Mouse (Mus musculus) heart, postnatal 4 days (tissue): Measurements from ENCODE around the gene Macf1. TPM values are rescaled to one million over a fixed set of nuclear protein-coding genes. Genes with fewer than 3 reads are reported as not detected.
"Not testable (repeated sequence)": the region's sequence is repeated elsewhere in the genome, so short reads cannot be mapped to it uniquely, and the experiment has no call there.

ENCODE experiments used
- DNase-seq: peaks from one replicate; pipeline ENCODE4 v3.0.0; 2021
- total RNA-seq, 2 experiments: library from RNA; stranded (reverse); gene quantifications; 2 replicates each; pipeline ENCODE4 v1.2.3; 2021

Macf1 gene
- total RNA-seq, 2 experiments from 2014 or later: 431 to 441 TPM

DNA sequence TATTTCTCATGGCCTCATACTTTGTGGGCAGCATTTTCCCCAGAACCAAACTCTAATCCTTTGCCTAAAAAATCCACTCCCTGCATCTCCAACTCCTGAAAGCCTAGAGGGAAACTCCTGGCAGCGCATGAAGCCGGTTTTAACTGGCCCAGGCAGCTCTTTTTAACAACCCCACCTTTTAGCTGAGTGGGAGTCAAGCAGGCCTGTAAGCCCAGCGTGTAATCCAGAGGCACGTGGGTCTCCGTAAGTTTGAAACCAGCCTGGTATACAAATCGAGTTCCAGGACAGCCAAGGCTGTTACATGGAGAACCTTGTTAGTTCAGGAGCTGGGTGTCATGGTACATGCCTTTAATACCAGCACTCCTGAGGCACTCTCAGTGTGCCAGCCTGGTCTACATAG lies 14.5 kb downstream of the Macf1 start:
- DNase-seq: no peak

DNA sequence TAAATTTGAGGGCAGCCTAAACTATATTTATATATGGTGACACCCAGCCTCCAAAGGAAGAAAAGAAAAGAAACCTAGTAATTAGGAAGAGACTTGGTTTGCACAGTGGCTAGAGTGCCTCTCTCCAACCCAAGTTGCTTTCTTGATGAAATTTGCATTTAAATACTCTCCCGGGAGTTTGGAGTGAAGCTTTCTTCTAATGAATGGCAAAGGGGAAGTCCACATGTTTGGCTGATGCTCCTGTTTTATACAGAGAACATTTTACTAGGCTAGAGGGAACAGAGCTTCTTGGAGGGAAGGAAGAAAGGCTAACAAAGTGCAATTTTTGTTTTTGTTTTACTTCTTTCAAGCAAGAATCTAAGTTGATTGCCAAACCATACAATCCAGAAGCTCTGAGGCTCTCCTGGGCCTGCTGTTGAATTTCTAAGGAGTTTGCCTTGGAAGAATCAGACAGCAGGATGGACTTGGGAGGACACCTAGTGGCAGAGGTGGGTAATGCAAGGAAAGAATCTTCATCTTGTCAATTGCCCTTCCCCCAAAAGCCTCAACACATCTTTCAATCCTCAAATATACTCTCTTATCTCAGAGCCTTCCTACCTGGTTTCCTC lies 16.8 kb downstream of the Macf1 start:
- peak; percentile 89 for DNase-seq

DNA sequence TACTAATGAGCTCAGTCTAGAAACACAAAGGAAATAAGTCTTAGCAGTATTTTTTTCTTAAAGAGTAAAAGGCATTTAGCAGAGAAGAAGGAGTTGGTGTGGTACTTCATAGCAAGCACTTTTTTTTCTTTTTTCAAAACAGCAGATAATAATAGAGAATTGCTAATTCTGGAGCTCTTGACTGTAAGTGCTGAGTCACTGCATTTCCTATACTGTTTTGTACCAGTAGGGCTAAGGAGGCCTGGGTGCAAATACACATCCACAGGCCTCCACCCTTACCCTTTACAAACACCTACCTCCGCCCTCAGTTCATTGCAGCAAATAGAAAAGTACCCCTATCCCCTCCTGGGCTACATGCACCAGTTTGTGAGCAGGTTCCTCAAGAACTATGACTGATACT lies 17.6 kb downstream of the Macf1 start:
- DNase-seq: no peak

DNA sequence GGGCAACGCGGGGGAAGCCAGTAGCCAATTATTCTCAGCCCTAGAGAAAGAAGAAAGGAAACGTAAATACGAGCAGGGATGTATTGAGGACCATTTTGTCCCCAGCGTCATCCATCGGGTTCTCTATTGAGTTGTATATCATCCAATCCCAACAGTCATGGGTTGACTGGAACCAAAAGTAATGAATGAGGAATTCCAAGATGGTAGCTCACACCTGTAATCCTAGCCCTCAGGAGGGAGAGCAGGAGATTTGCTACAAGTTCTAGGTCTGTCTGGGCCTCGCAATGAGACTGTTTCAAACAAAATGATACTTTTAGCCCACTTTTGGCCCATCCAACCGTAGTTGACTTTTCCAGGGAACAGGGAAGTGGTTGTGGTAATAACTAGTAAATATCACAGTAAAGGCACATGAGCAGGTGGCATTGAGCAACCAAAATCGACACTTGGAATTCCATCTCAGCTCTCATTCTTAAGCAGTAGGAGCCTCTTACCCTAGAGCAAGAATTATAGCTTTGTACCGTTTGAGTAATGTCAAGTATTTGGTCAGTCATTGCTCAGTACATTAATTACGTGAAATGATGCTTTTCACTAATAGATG lies 18.4 kb downstream of the Macf1 start:
- no peak for DNase-seq

DNA sequence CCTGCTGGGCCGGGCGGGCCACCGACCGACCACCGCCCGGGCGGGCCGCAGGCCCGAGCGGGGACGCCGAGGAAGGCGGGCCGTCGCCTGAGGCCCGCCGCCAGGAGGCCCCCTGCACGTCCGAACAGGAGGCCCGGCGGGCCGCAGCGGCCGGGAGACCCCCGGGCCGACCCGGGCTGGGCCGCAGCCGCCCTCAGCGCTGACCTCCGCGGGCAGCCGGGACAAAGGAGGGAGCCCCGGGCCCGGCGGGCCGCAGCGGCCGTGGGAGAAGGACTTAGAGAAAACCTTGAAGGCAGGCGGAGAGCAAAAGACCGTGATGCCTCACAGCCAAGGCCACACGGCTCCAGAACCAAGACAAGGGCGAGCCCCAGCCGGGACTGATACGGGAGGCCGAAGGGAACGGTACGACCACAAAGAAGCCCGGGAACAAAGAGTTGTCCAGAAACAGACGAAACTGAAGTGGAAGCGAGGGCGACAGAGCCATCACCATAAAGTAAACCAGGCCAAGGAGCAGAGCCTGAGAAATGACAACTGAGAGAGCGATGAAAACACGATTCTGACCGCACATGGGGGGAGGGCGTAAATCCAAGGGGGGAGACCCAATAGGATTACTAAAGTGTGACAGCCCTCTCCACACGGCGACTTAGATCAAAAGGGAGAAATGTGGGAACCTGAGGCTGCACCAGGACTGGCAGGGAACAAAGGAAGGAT lies 19.1 kb downstream of the Macf1 start:
- DNase-seq: peak; percentile 51

DNA sequence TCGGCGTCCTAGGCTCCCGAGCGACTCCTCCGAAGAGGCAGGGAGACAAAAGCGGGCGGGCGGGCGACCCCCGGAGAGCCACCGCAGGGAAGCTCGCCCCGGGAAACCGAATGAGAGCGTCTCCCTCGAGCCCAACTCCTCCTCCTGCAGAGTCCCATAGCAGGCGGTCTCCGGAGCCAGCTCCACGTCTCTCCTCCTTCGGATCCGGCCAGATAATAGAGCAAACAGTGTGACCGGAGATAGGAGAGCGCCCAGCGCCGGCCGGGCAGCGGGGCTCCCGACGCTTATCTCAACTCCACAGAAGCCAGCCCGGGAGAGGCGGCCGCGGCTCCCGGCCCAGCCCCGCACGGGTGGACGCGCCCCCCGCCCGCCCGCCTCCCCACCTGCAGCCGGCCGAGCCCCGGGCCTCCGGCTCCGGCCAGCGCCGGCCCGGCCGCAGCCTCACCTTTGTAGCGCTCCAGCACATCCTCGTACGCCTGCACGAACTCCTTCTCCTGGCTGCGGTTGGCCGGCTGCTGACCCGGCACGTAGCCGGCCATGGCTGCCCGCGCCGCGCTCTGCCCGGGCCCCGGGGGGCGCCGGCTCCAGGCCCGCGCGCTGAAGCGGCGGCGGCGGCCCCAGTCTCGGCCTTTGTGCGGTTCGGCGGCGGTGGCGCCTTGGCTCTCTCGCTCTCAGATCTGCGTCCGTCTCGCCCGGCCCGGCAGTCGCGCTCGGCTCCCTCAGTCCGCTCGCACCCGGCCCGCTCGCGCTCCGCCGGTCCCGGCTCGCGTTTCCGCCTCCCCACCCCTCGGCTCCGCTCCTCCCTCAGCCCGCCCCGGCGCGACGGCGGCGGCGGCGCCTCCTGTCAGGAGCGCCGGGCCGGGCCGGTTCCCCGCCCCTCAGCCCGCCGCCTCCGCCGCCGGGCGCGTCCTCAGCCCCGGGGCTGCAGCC lies 19.9 kb downstream of the Macf1 start:
- DNase-seq: peak; percentile 78

DNA sequence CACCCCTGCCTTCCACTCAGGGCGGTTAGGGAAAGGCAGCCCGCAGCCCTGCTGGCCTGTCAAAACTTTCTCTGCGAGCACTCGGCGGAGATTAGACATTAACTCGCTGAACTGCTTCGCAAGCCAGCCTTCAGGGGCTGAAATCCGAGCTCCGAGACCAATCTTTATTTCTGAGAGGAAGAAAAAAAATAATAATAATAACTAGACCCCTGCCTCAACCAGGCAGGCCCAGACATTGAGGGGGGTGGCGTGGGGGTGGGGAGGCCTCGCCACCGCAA lies 20.5 kb downstream of the Macf1 start:
- peak; percentile 43 for DNase-seq

DNA sequence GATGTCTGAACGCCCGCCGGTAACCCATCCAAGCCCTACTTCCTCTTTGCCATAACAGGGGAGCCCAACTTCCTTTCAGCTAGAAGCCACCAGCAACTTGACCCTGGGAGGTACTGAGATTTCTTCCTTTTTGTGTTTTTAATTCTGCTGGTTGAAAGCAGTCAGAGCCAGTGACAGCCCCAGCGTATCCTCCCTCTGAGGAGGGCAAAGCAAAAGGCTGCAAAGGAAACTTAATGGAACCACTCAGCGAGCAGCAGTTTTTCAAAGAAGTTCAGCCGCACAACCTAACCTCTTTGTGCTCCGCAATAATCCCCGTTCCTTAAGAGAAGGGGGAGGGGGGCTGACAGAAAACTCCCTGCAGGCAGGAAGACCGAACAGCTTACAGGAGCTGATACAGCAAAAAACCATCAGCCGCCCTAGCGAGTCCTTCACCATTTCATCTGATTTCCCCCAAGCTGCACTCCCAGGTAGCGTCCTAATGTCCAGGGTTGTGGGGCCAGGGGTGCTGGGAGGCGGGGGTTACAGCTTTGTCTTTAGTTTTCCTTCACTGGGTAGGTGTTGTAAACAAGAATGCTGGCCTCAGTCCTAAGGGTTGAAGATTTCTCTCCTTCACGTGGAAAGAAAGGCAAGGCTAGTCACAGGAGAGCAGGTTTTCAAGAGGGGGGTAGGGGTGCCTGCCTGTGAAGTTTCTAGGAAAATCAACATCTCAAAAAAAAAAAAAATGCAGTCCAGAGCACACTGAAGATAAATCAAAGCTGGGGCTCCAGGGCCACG lies 21.1 kb downstream of the Macf1 start:
- DNase-seq: peak; percentile 15

DNA sequence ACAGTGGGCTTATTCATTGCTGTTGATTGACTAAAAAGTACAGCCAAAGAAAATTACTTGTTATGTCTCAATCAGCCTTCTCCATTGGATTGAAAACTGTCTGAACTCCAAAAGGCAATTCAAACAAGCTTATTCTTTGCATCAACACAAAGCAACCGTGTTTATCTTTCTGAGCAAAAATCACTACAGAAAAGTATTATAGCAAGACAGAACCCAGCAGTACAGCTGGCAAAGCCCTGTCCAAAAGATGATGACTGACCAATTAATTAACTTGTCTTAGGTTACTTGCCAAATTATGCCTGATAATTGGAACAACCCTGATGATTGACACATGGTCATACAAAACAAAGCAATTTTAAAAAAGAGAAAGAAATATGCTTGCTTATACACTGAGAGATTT lies 26.0 kb downstream of the Macf1 start:
- no peak for DNase-seq

DNA sequence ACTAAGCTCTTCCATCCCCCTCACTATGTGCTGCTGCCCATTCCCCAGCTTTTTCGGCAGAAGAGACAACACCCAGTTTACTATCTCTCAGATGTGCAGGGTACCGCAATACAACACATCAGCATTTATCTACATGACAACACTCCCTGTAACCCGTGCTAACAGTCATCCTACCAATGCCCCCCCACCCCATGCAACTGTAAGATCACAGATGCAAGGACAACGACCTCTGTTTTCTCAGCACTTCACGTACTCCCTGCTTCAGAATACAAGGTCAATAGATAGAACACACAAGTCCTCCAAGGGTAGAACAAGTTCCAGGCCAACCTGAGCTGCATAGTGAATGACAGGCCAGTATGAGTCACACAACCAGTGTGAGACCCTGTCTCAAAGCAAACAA lies 28.9 kb downstream of the Macf1 start:
- no peak for DNase-seq

DNA sequence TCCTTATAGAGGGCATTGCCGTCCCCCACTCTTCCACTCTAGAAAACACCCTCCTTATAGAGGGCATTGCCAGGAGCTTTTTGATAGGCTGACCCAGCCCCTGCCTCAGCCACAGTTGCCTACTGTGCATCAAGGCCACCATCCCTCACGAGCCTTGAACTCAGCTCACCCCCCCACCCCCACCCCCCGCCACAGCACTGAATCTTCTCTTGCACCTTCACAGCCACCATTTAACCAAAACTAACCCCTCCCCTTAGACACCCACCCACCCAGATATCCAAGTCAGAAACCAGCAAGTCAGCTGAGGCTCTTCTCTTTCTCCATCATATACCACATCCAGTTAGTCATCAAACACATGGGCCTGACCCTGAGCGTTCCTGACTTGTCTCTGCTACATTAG lies 29.6 kb downstream of the Macf1 start:
- DNase-seq: no peak

DNA sequence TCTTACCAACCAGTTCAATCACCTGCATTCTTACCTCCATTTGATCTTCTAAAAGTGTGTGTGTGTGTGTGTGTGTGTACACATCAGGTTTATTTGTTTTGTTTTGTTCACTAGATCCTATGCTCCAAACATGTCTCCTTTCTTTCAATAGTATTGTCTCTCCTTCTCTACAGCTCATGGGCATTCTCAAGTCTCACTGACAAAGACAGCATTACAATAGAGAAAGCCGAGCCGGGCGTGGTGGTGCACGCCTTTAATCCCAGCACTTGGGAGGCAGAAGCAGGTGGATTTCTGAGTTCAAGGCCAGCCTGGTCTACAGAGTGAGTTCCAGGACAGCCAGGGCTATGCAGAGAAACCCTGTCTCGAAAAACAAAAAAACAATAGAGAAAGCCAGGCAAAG lies 30.7 kb downstream of the Macf1 start:
- not testable (repeated sequence) for DNase-seq

DNA sequence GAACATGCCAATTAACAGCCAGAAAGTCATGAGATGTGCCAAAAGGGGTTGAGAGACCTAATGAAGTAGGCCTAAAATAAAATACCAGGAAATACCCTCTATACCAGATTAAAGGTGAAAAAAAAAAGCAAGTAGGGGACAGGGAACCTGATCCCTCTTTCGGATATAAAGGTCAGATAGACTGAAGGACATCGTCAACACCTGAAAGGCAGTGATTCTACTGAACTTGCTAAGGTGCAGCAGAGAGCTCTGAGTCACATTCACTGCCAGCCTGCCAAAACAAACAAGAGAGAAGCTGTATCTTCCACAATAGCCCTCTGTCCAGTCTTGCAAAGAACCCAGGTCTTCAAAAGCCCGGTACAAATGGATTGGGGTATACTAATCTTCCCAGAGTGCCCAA lies 32.0 kb downstream of the Macf1 start:
- no peak for DNase-seq

DNA sequence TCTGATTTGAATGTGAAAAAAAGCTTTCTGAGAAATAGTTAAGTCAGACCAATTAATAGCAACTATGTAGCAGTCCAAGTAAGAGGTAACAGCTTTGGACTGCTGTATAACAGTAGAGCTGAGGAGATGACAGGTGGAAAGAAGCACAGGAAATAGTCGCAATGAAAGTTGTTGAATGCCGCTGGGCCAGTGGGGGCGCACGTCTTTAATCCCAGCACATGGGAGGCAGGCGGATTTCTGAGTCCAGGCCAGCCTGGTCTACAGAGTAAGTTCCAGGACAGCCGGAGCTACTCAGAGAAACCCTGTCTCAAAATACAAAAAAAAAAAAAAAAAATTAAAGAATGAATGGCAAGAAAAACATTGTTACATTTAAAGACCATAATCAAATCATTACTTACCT lies 35.0 kb downstream of the Macf1 start:
- no peak for DNase-seq

DNA sequence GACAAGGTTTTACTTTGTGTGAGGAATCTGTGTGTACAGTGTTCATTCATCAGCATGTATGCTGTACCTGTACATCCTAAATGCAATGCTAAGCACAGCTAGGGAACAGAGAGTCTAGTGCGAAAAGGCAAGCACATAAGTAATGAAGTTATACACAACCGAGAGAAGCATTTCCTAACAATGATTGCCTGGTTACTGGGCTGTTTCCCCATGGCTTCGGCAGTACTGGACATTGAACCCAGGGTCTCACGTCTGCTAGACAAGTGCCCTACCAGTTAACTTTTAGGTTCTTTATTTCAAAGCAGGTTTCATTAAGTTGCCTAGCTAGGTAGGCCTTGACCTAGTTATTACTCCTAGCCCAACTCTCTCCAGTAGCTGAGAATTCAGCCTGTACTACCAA lies 36.5 kb downstream of the Macf1 start:
- no peak for DNase-seq

DNA sequence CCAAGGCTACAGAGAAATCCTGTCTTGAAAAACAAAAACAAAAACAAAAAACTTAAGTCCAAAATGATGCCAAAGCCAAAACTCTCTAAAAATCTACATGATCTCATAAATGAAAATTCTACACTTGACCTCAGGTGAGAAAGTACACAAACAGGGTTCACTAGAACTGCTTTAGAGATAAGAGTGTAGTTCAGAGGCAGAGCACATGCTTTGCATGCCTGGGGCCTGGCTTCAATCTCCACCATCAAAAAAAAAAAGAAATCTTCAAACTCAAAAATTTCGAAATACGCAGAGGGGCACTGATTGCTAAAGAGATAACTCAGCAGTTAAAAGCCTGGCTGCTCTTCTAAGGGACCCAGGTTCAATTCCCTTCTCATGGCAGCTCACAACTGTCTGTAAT lies 37.1 kb downstream of the Macf1 start:
- DNase-seq: no peak

DNA sequence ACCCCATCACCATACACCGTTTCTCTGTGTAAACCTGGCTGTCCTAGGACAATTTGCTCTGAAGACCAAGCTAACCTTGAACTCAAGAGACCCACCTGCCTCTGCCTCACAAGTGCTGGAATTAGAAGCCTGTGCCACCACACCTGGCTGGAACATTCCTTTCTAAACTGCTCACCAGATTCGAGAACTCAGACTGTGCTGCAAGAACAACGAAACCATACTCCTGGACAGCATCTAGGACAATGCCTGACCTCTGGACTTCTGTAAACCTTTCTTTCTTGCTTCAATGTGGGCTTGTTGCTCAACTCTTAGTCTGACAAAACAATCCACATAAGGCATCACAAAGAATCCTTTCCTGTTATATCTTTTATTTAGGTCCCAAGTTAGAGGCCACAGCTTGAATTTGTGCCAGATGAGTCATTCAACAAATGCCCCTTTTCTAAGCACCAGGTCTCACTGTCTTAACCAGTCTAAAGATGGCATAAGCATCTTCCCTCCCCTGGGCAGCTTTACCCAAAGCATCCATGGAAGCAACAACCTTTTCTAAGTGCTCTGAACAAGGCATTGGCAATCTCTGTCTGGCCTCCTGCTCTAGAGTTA lies 38.8 kb downstream of the Macf1 start:
- DNase-seq: no peak

DNA sequence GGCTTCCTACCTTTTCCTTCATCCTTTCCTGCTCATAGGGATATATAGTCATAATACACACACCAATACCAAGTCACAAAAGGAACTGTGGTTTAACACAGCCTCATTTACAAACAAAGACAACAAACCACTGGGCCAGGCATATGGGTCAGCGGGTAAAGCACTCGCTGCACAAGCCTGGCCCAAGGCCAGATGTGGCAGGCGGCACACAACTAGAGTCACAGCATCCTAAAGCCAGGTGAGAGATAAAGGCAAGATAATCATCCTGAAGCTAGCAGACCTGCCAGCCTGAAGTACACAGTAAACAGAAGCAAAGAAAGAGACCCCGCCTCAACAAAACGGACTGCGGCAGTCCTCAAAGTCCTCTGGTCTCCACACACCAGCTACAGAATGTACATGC lies 40.6 kb downstream of the Macf1 start:
- no peak for DNase-seq

DNA sequence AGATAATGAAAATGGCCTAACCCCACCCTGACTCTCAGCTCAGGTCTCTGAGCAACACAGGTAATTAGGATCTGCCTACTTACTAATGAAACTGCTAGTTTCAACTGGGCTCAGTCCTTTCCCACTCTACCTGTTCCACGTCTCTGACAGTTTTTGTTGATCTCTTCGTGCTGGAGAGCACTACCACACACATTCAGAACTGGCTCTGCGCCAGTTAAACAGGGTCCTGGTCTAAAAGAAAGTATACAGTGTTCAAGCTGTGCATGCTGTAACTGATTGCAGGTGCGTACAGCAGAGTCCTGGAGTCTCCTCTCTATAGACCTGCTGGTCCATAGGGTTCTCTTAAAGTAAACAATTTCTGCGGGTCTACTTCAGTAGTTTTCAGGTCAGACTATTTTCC lies 41.3 kb downstream of the Macf1 start:
- no peak for DNase-seq

DNA sequence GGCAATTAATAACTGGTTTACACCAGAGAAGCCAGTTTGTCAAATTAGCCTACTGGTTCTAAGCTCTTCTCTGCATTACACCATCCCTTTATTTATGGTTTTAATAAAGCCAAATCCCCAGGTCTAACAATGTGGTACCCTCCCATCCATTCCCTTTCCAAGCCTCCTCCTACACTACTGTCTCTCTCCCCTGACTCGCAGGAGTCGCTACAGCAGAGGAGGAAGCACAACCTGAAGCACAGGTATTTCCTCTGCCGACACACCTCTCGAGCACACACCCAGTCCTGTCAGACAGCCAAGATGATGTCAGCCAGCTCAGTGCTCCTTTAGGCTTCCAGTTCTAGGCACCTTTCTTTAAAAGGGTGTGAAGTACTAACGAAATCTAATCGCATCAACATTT lies 47.0 kb downstream of the Macf1 start:
- DNase-seq: no peak

DNA sequence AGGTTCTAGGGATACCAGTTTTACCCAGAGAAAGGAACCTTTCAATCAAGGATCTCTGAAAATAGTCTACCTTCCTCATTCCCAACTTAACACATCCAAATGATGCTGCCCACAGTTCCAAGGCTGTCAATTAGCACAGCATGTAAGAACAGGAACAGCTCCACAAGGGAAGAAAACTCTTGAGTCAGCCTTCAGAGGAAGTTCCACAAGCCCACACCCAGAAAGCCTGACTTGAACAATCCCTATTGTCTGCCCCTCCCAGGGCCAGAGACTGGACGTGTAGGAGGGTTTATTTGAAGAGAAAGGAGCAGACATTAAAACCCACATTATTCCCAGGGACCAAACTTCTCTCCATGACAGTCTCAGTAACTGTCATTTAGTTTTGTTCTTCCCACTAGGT lies 48.7 kb downstream of the Macf1 start:
- peak; percentile 24 for DNase-seq

DNA sequence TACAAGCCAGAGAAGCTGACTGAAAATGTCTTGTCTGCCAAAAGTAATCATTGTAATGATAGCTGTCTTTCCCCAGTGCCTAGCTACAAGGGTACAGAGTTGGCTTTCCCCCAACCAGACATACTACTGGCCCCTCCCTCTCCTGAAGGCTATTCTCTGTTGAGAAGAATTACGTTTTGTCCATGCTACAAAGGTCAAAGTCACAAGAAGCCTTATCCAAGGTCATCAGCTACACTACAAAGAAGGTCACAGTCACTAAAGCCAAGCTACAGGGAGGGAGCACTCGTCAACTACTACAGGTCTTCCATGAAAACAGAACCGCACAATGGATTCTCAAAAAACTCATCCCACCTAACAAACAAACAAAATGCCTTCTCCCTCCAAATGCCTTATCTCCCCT lies 49.7 kb downstream of the Macf1 start:
- DNase-seq: no peak
